Mouse (Mus musculus): ENCODE measurements at regions not wholly inside any gene's neighbourhood (a gene's known extent, or its start where the extent isn't known, plus 50 kb on each side); places are given as distances from the start of the nearest gene placed in this dataset.
A peak's percentile ranks its signal among the peaks of the same experiment; 100 is the strongest.

GRCm38 (mm10) chr4:124434059-124435039 lies 176.3 kb downstream of the 3100002H09Rik start:
- no peak for DNase-seq (ENCODE audit: extremely low read depth)
- in situ Hi-C loops (cut with MboI; ENCODE audit: low pct_ligation_motif_present, low pct_unique_long_range_greater_than_20kb, low sequenced_read_pairs), result no loop called here
- H3K4me2 ChIP-seq (ENCODE audit: insufficient read depth, low read depth, poor library complexity, severe bottlenecking), result no peak overlapping the region

GRCm38 (mm10) chr4:124433506-124433905 lies 177.1 kb downstream of the 3100002H09Rik start:
- in situ Hi-C loops (cut with MboI; ENCODE audit: low pct_ligation_motif_present, low pct_unique_long_range_greater_than_20kb, low sequenced_read_pairs), result no loop called here
- no peaks in the 10 kb centered on the region for H3K4me1 ChIP-seq (ENCODE audit: control insufficient read depth in 1 of 2, insufficient read depth in 2 of 2)
- no peaks in the 10 kb centered on the region for H3K9me3 ChIP-seq (replicated peaks; ENCODE audit: low read length)
- dilution Hi-C loops (cut with MboI; ENCODE audit: extremely low pct_ligation_motif_present, extremely low pct_unique_long_range_greater_than_20kb, low sequenced_read_pairs), result no loop called here
- no peak overlapping the region for H3K9ac ChIP-seq (ENCODE audit: insufficient read depth, low read depth)
- H3K36me3 ChIP-seq (replicated peaks in 1 of 2; ENCODE audit: control insufficient read depth in 1 of 2, insufficient read depth in 1 of 2, low read length in 1 of 2), result no peaks in the 10 kb centered on the region
- no peak overlapping the region for H3K4me3 ChIP-seq (replicated peaks in 1 of 3; ENCODE audit: low read depth in 2 of 3, low read length in 2 of 3, poor library complexity in 1 of 3)
- TF ChIP-seq ZMIZ1 (IDR thresholded peaks at IDR 0.05; ENCODE audit: low read depth, low read length) (no peak), POLR2AphosphoS2 (IDR thresholded peaks at IDR 0.05; ENCODE audit: low read depth, low read length) (no peak), NRF1 (IDR thresholded peaks at IDR 0.05; ENCODE audit: low read depth, low read length) (no peak), JUND (conservative IDR thresholded peaks at IDR 0.05; ENCODE audit: low read depth, low read length) (no peak), E2F4 (IDR thresholded peaks at IDR 0.05; ENCODE audit: insufficient replicate concordance, low read depth, low read length) (no peak), SMC3 (IDR thresholded peaks at IDR 0.05; ENCODE audit: low read depth, low read length) (no peak), ELF1 (IDR thresholded peaks at IDR 0.05; ENCODE audit: low read depth, low read length) (no peak), HCFC1 (IDR thresholded peaks at IDR 0.05; ENCODE audit: low read depth, low read length) (no peak), TCF12 (IDR thresholded peaks at IDR 0.05; ENCODE audit: low read depth, low read length) (no peak), ZKSCAN1 (IDR thresholded peaks at IDR 0.05; ENCODE audit: borderline replicate concordance, low read depth, low read length) (no peak), CHD2 (IDR thresholded peaks at IDR 0.05; ENCODE audit: low read length) (no peak), MXI1 (IDR thresholded peaks at IDR 0.05; ENCODE audit: low read depth, low read length) (no peak)
- H3K4me2 ChIP-seq (ENCODE audit: insufficient read depth, low read depth, poor library complexity, severe bottlenecking), result no peak overlapping the region
- DNase-seq (ENCODE audit: extremely low read depth), result no peak
- H3K27me3 ChIP-seq (replicated peaks), result peaks cover 82% of the 10 kb centered on the region
- no peaks in the 10 kb centered on the region for H3K79me2 ChIP-seq (replicated peaks; ENCODE audit: control insufficient read depth, extremely low read depth, insufficient read depth, poor library complexity, severe bottlenecking)
- no peak overlapping the region for H3K27ac ChIP-seq (ENCODE audit: insufficient read depth, low read depth)

More at GRCm38 (mm10) chr4:124434059-124435039, 176.3 kb downstream of the 3100002H09Rik start:
- TF ChIP-seq USF2 (conservative IDR thresholded peaks at IDR 0.05; ENCODE audit: low read depth, low read length), result no peak
- TF ChIP-seq ZNF384 (IDR thresholded peaks at IDR 0.05; ENCODE audit: low read depth, low read length), result peak; percentile 71
- H3K4me3 ChIP-seq (replicated peaks in 1 of 3; ENCODE audit: low read depth in 2 of 3, low read length in 2 of 3, poor library complexity in 1 of 3), result no peak overlapping the region
- no peak overlapping the region for H3K27ac ChIP-seq (ENCODE audit: insufficient read depth, low read depth)
- no peaks in the 10 kb centered on the region for H3K79me2 ChIP-seq (replicated peaks; ENCODE audit: control insufficient read depth, extremely low read depth, insufficient read depth, poor library complexity, severe bottlenecking)
- peaks cover 81% of the 10 kb centered on the region for H3K27me3 ChIP-seq (replicated peaks)
- H3K4me1 ChIP-seq (ENCODE audit: control insufficient read depth in 1 of 2, insufficient read depth in 2 of 2), result no peaks in the 10 kb centered on the region
- H3K9me3 ChIP-seq (replicated peaks; ENCODE audit: low read length), result no peaks in the 10 kb centered on the region
- no peak overlapping the region for H3K9ac ChIP-seq (ENCODE audit: insufficient read depth, low read depth)
- dilution Hi-C loops (cut with MboI; ENCODE audit: extremely low pct_ligation_motif_present, extremely low pct_unique_long_range_greater_than_20kb, low sequenced_read_pairs), result no loop called here
- no peaks in the 10 kb centered on the region for H3K36me3 ChIP-seq (replicated peaks in 1 of 2; ENCODE audit: control insufficient read depth in 1 of 2, insufficient read depth in 1 of 2, low read length in 1 of 2)

Data from CH12.LX (cell line).